Mouse (Mus musculus) spleen, postnatal 10 days (tissue): ENCODE measurements around the gene Arrdc4.

ENCODE experiments used
- DNase-seq, 2 experiments: peaks; one replicate each; pipeline ENCODE4 v3.0.0; 2021 to 2022; ENCODE audit warnings: low spot score in 2 of 2

Arrdc4 gene

DNA sequence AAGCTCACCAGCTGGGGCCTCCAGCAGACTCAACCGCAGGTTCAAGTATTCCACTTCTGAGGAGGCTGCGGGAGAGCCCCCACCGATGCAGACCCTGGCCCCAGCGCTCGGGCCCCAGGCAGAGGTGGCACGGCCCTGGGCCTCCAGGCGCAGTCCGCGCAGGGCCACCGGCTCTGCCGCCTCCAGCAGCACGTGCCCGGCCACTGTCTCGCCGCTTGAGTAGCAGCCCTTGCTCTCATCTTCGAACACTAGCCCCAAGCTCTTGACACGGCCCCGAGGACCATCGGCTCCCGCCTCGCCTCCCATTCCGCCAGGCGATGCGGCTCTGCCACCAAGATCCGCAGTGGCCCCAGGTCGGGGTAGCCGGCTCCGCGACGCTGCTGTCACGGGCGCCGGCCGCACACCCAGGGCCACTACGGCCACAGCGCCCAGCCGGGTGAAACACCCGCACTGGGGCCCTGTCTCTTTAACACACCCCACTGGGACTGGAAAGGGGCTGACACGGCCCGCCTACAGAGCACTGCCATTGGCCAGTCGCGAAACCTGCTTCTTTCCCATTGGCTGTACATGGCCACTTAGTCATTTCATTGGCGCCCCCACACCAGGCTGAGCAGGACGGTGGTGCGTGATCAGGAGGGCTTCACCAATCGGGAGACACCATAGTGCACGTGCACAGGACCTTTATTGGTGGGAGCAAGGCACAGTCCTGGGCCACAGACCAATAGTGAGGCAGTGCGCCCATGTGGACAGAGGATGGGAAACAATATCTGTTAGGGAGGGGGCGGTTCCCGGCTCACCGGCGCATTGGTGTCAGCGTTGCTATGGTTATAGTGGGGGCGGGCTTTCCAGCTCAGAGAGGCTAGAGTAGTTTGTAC is at the start of gene Arrdc4:
Gene Arrdc4 (minus strand): TSS at position 481 of the 875 bp plus-strand sequence.
- DNase-seq = peak; percentile 74 to 85

DNA sequence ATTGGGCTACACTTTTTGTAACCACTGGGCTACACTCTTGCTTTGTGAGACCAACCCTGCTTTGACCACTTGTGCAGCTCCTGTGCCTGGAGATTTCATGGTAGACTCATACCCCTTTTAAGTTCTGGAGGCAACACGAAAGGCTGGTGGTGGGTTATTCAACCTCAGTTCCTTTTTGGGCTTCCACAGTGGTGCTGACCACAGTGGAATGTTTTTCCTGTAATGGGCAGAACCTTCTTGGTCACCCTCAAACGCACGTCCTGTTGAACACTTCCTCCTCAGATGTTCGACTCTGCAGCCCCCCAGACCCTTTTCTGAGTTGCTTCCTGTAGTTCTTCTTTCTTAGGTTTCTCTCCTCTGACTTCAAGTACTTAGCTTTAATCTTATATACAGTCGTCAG is 46.5 kb upstream of the Arrdc4 start:
- DNase-seq = no peak

GRCm38 (mm10) chr7:68788711-68789110 is 39.7 kb upstream of the Arrdc4 start:
- no peak for DNase-seq

- no peak for DNase-seq
These were observed 22.7 kb upstream of the Arrdc4 start for GRCm38 (mm10) chr7:68771757-68772094.

DNA sequence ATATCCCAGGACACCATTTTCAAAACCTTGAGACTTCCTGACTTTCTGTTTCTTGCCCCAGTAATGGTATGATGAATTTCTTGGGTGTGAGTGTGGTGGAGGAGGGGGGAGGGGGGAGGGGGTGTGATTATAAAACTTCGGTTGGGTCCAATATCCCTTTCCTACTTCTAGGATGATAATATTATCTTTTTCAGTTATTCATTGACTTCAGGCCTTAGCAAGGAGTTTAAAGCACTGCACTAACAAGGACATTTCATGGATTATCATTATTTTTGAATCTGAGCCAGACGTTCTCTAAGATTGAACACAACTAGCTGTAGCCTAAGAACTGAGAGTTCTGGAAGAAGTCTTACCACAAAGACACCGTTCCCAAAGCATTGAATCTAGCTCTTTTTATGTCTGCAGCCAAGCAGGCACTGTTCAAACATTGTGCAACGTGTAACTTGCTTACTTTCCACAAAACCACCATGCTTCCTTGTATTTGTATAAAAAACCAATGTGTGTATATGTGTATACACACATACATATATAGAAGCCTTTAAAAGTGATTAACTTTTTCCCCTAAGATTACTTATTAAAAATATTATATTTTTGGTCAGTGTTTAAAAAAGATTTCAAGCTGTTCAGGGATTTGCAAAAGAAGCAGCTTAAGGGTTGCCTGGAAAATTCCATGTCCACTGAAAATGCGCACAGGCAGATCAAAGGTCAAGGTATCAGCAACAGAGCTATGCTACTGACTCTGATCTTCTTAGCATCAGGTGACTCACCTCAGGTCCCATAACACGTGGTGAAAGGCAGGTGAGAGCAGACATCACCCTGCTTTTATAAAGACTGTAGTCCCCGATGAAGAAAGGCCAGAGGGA is 22.1 kb upstream of the Arrdc4 start:
- no peak for DNase-seq

GRCm38 (mm10) chr7:68765926-68766325 is 16.9 kb upstream of the Arrdc4 start:
- no peak for DNase-seq

GRCm38 (mm10) chr7:68759148-68759724 is 10.2 kb upstream of the Arrdc4 start:
- DNase-seq = no peak

DNA sequence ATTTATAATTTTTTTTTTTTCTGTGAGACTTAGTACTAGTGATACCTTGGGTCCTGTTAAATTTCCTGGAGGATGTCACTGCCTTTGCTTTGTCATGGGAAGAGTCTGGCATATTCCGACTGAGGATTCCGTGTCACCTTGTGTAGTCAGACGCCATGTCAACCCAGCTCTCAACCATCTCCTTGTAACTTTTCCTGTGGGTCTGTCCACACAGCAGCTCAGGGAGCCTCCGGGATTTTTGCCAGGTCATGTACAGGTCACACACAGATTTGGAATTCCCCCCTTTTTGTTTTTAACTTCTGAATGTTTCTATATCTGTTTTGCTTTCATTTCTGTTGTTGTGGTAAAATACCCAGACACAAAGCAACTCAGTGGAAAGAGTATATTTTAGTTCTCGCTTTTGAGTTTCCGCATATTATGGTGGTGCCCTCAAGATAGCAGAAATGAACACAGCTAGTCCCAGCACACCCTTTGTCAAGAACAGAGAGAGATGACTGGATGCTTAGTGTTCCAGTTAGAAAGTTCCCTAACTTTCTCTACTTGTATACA is 7.7 kb upstream of the Arrdc4 start:
- no peak for DNase-seq

GRCm38 (mm10) chr7:68749919-68750318 is 878 bp upstream of the Arrdc4 start:
- no peak for DNase-seq

- peak in 1 of 2 experiments; percentile 15 for DNase-seq
These were observed 680 bp downstream of the Arrdc4 start for GRCm38 (mm10) chr7:68748361-68748760.

- no peak for DNase-seq
These were observed 4.4 kb downstream of the Arrdc4 start for GRCm38 (mm10) chr7:68744616-68745015.

- DNase-seq = no peak
These were observed 4.8 kb downstream of the Arrdc4 start for GRCm38 (mm10) chr7:68744206-68744605.

DNA sequence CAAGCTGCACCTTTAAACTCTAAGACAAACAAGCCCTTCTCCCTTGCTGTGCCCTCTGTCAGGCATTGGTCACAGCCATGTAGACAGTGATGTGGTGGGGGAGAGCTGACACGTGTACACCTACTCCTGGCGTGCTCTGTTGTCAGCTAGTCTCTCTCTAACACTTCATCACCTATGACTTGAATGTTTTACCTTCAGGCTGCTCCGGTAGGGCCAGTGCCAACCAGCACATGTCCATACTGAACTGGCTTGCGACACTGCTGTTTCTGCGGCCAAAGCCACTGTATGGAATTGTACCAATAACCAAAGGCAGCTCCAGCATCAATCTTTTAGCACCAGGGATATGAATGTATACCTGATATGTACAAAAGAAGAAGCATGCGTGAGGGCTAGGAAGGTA is 8.3 kb downstream of the Arrdc4 start:
- no peak for DNase-seq

DNA sequence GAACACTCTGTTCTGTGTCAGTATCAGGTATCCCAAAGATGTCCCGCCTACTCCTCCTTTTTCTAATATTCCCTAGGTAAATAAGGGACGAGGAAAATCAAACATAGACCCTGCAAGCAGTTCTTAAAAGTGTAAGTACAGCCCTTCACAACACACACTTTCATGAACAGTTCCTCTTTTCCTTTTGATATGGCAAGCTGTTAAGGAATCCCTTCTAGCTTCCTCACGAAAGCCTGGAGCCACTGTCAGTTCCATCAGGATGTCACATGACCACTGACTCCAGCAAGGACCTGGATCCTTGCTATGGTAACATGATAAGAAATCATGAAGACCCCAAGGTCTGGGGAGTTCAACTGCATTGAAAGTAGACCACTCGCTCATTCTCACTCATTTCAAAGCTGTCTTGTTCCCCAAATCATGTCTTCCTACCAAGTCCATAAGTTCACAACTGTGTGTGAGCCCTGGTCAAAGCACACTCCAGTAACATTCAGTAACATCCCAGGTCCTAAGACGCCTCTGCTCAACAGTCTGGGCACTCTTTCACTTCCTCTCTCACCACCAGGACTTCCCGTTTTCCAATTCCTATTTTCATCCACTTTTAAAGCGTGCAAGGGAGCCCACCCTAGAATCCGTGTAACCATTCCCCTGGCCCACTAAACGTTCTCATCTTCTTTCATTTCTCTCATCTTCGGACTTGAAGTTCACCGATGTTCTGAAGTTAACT is 10.2 kb downstream of the Arrdc4 start:
- no peak for DNase-seq

DNA sequence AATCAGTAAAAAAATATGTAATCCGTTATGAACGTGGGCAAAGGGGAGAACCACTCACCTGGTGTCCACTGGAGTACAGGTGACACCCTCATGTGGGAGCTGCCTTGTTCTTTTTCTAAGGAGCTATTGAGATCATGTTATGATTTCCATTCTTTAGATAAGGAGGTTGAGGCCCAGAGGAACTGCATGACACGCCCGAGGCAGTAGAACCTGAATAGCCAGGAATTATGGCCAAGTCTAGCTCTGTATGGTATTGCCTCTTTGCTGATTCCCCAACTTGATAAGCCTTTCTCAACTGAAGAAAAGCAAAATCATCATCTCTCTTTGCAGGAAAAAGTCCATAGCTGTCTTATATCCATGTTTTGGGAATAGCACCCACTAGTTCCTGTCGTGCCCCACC is 22.7 kb downstream of the Arrdc4 start:
- DNase-seq = no peak

- DNase-seq = no peak
These were observed 24.3 kb downstream of the Arrdc4 start for GRCm38 (mm10) chr7:68724711-68725110.

DNA sequence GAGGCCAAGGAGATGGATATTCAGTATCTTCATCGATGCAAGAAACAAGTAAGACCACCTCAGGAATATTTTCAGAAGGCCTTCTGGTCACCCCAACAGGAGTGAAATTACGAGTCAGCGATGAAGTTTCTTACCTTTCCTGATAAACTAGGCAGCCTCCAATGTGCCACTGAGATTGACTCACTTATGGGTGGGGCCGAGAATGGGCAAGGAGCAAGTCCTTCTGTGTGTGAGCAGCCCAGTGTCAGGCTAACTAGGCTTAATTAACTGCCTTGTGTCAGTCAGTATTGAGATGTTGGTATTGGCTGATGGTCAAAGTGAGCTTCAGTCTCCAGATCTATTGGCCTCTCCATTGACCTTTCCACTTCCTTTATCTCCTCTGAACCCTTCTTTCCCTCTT is 27.5 kb downstream of the Arrdc4 start:
- no peak for DNase-seq

DNA sequence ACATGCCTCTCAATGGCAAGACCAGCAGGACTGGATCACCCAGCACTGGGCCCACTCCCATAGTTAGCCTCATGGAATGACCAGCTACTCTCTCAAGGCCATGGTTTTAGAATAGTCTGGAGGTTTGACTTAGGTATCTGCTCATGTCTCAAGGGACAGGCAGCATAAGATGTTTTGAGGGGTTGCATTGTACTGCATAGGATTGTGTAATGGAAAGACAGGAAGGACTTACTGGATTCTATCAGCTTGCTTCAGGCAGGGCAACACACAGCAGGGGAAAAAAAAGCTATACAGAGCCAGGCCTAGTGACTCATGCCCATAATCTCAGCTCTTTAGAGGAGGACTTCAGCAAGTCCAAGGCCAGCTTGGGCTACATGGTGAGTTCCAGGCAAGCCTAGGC is 31.1 kb downstream of the Arrdc4 start:
- DNase-seq = no peak

GRCm38 (mm10) chr7:68717498-68717897 is 31.5 kb downstream of the Arrdc4 start:
- DNase-seq = peak in 1 of 2 experiments; percentile 16

GRCm38 (mm10) chr7:68716926-68717325 is 32.1 kb downstream of the Arrdc4 start:
- DNase-seq = no peak

GRCm38 (mm10) chr7:68712928-68713327 is 36.1 kb downstream of the Arrdc4 start:
- no peak for DNase-seq
